Mouse (Mus musculus): Measurements from ENCODE around the gene Aamp.

GRCm38 (mm10) chr1:74302835-74303234 is 18.3 kb upstream of the Aamp start:
- no peak for TF ChIP-seq GATA2 (IDR thresholded peaks at IDR 0.05; ENCODE audit: borderline replicate concordance, low read depth, low read length)
- no peak for TF ChIP-seq CTCF (IDR thresholded peaks at IDR 0.05; ENCODE audit: low read depth, low read length)
- TF ChIP-seq POLR2AphosphoS5 (IDR thresholded peaks at IDR 0.05; ENCODE audit: insufficient replicate concordance, low read depth, low read length), result no peak

Data from G1E (cell line).